Mouse (Mus musculus) v-Abl transformed pro-B cells (cell line): ENCODE results near the gene Cr1l.

Experiments used
- in situ Hi-C, 2 experiments: fragments of 400-800 bp; cut with MboI; formaldehyde crosslinking; loops; one replicate each; pipeline ENCODE4 v1.15.1; 2025; ENCODE audit not compliant: unreplicated experiment in 2 of 2

Cr1l gene

DNA sequence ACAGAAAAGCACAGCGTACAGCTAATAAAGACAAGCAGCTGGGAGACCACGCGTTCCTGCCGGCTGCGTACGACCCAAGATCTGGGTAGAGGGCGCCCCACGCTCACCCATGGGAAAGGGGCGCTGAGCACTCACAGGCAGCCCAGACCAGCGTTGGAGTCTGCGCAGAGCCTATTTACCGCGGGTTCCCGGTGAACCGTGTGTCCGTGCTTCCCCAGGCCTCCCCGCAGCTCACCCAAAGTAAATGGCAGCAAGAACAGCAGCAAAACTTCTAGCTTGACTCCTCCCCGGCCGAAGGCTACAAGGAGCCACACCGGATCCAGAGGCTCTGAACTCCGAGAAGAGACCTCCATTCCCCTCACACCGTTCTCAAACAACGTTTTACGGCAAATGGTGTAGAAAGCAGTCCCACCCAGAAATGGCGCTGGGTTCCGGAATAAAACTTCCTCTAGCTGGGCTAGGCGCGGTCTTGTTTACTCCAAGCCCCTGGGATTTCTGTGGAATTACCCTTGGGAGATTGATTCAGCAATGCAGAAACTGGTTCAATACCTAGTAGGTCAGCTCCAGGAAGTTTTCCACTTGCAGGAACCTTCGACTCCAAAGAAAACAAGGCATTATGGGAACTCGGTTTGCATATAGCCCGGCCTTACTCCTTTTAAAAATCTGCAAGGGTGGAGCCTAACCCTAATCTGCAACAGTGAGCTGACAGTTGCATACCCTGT is at the start of gene Cr1l:
Cr1l (minus strand) TSS at position 634 of the 722 bp plus-strand sequence.
- in situ Hi-C loops: loop anchor here (5.0 kb wide), 4 partner anchors 41 to 111 kb away; partner anchors contain the start of gene Cr2 (in 1 of the 2)

DNA sequence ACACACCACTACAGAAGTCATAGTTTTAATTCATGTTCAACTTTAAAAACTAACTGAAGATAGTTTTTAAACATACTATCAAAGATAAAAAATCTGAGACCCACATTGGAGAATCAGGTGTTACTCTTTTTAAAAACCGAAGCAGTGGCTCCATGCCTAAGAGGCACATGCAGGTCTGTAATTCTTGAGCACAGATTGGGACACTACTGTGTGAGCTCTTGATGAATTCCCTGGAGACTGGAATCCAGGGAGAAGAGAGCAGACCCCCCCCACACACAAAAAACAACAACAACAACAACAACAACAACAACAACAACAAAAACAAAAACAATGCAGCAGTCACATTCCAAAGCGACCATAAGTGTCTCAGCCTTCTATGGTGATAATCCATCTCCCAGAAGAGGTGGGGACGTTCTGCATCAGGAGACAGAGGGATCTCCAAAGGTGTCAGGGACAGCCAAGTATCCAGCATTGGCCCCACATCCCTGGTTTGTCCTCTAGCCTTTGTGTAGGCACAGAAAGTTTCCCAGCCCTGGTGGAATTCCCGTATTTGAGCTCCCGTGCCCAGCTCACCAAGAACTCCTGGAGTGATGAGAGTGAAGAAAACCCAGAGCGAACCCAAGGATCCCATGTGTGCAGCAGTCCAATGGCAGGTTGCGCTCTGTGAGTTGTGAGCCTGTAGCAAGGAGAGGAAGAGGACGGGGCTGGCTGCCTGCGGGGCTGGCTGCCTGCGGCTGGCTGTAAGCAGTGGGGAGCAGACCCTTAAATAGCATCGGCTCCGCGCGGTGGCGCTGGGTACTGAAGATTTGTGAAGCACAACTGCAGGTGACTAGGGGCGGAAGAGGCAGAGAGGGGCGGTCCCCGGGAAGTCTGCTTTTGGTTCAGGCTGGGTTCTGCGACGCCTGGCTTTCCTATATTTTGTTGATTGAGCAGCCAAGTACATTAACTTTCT is 44.9 kb upstream of the Cr1l start, which contains the start of gene Cr2:
Cr2 (minus strand) TSS at position 737 of the 952 bp plus-strand sequence.
- in situ Hi-C loops: loop anchor here in 1 of 2 experiments (5.0 kb wide), 1 partner anchor 44 kb away; the partner anchor contains the start of gene Cr1l

- in situ Hi-C loops: no loop called here
Observed at GRCm38 (mm10) chr1:195164996-195165755, 33.8 kb upstream of the Cr1l start.

GRCm38 (mm10) chr1:195132070-195132469 is 684 bp upstream of the Cr1l start:
- in situ Hi-C loops: loop anchor here (5.0 kb wide), 4 partner anchors 40 to 110 kb away; partner anchors contain the start of gene Cr2 (in 1 of the 2)

GRCm38 (mm10) chr1:195131675-195132015 is 259 bp upstream of the Cr1l start:
- in situ Hi-C loops: loop anchor here (5.0 kb wide), 4 partner anchors 41 to 111 kb away; partner anchors contain the start of gene Cr2 (in 1 of the 2)

DNA sequence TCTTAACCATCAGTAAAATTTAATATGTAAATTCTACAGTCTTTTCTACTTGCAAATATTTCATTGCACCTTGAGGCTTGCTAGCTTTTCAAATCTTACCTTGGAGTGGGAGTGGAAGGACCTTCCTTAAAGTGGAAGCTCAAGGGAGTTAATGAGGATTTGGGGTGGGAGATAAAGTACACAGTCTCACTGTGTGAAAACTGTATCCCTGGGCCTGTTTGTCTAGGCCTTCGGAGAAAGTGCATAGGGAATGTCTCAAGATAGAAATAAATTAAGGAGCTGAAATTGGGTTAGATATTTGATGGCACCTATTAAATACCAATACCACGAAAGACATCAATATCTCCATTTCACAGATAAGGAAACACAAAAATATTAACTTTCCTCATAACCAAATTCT is 907 bp downstream of the Cr1l start:
- in situ Hi-C loops: loop anchor here (5.0 kb wide), 4 partner anchors 42 to 112 kb away; partner anchors contain the start of gene Cr2 (in 1 of the 2)

DNA sequence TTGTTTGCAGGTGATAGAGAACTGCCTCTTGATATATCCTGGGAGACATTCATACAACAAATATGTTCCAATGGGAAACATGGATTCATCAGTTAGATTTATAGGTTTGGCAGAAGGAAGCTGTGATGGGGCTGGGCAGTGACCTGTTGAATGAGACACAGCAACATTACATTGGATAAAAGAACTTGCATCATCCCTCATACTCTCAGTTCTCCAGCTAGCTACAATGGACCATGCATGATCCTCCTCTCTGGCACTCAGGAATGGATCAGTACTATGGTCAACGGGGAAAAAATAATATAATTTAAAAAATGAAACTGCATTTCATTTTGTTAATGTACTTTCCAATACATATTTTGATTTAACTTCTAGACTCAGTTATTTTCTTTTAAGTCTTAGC is 1.5 kb downstream of the Cr1l start:
- in situ Hi-C loops: loop anchor here (5.0 kb wide), 4 partner anchors 42 to 112 kb away; partner anchors contain the start of gene Cr2 (in 1 of the 2)

- in situ Hi-C loops: no loop called here
Observed at GRCm38 (mm10) chr1:195114414-195114813, 17.0 kb downstream of the Cr1l start.

GRCm38 (mm10) chr1:195113621-195114020 is 17.8 kb downstream of the Cr1l start:
- in situ Hi-C loops: no loop called here

- in situ Hi-C loops: loop anchor here (10.0 kb wide), 1 partner anchor 126 kb away; no protein-coding TSS in a partner anchor
Observed at GRCm38 (mm10) chr1:195100693-195101092, 30.7 kb downstream of the Cr1l start.

DNA sequence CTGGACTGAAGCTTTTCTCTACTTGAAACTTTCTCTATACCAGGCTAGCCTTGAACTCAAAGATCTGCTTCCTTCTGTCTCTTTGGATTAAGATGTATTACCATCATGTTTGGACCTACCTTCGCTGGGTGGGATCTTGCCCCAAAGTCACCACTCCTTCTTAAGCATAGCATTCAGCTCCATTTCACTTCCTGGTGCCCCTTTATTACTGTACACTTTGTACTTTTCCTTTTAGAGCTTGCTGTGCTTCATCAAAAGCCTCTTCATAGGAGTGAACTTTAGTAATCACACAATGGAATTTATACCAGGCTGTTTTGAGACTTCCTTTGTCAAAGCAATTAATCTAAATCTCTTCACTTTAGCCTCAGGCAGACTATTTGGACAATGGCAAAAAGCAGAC is 33.4 kb downstream of the Cr1l start:
- in situ Hi-C loops: no loop called here

DNA sequence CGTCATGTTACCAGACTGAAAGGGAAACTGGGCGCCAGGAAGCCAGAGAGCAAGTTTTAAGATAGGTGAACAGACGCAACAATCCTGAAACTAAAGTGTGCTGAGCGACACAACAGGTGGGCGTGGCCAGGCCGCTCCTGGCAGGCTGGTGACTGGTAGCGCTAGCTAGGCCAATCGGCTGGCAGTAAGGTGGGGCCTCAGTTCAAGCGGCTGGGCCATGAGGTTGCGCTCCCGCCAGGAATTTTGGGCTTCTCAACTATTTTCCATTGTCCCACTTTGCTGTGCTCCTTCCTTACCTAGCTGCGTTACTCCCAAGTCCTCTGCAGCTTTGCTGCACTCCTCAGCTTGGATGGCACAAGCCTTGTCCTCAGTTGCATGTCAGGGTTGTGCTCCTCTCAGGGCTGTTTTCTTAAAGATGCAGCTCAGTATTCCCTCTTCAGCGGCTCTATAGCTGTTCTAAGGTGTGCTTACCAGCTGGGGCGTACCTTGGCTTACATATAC is 39.1 kb downstream of the Cr1l start, which contains the start of gene Cd46:
Cd46 (minus strand) TSS at position 30 of the 501 bp plus-strand sequence.
- in situ Hi-C loops: no loop called here

DNA sequence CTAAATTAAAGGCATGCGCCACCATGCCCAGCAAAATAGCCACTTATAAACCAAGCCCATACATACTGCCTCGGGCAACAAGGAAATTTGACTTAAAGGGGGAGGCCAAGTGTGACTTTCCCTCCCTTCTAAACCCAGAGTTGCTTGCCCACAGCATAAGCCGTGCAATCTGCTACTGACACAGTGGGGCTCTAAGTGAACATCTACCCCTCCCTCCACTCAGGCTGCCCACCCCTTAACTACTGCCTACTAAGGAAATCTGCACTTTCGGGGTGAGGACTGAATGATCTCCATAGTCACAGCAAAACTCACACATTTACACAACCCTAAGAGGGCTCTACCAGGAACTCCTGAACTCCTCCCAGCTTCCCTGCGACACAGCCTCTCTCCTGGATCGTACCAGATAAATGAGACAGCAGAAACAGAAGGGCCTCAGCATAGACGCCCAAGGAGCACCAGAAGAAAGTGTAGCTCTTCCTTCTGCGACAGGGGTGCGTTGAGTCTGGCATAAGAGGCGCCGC is 39.6 kb downstream of the Cr1l start:
- in situ Hi-C loops: no loop called here

DNA sequence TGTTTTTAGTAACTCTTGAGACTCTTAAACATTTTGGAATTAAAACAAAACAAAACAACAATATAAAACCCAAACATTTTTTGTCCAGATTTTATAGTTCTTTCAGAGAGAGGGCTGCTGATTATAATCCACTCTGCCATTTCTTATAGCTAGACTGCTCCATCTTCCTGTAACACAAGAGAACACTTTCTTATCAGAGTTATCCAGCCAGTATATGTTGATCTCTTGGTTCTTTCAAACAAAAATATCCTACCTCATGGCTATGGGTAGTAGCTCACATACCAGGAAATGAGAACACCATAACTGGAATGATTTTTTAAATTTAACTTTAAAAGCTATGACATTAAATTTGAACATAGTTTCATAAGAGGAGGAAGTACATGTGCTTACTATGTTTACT is 49.2 kb downstream of the Cr1l start:
- in situ Hi-C loops: no loop called here
